Mouse (Mus musculus): ENCODE results near the gene 2310022B05Rik. TPM values are rescaled to one million over a fixed set of nuclear protein-coding genes. Genes with fewer than 3 reads are reported as not detected.
A peak's percentile ranks its signal among the peaks of the same experiment; 100 is the strongest.

2310022B05Rik gene
- polyA plus RNA-seq, 1 experiment: 31.6 TPM

DNA sequence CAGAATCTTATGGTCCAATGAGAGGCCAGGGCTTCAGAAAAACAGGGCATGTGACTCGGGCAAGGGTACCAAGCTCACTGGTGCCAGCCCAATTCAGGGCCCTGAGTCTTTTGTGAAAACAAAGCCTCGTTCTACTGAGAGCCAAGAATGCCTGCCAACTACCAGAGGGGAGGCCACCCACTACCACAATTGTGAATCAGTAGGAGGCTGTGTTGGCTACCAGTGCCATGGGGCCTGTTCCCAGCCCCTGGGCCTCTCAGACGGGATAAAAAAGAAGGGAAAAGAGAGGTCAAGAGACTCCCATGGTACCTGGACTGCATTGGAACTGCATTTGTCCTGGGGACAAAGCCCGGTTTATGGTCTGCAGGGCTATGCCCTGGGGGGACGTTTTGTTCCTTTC, 41.9 kb downstream of the 2310022B05Rik start:
- Histone ChIP-seq H3K27me3 (ENCODE audit: control insufficient read depth, insufficient read depth, low read length) (no peaks in the 10 kb centered on the region), H3K4me1 (ENCODE audit: control insufficient read depth, insufficient read depth, insufficient read length) (no peaks in the 10 kb centered on the region), H3K4me3 (ENCODE audit: extremely low read depth, insufficient read depth, insufficient read length) (no peak overlapping the region), H3K36me3 (ENCODE audit: control insufficient read depth, insufficient read depth, low read length) (no peaks in the 10 kb centered on the region), H3K27ac (ENCODE audit: insufficient read depth, low read length) (no peak overlapping the region)
- 82% methylated on average over 5 of the region's 5 CpGs for WGBS
- DNase-seq (ENCODE audit: low read depth in 1 of 2, low spot score in 2 of 2): no peak
- TF ChIP-seq POLR2A (IDR thresholded peaks at IDR 0.05; ENCODE audit: low read depth, low read length) (no peak), CTCF (IDR thresholded peaks at IDR 0.05; ENCODE audit: extremely low read depth, insufficient read depth, insufficient read length, insufficient replicate concordance) (no peak)

DNA sequence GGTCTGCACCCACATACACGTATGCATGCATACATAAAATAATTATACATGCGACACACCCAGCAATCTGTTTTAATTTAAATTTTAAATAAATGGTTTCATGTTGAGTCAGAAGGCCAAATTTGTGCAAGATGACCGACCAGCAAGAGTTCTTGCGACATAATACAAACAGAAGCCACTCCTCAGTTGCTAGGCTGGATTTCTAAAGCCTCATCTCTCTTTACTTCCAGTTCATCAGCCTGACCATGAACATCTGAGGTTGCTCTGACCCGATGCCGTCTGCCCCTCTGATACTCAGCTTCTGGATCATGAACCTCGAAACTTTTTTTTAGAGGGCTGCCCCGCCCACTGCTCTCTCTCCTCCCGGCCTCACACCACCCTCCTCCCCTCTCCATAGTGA, 44.9 kb downstream of the 2310022B05Rik start:
- TF ChIP-seq POLR2A (IDR thresholded peaks at IDR 0.05; ENCODE audit: low read depth, low read length) (no peak), CTCF (IDR thresholded peaks at IDR 0.05; ENCODE audit: extremely low read depth, insufficient read depth, insufficient read length, insufficient replicate concordance) (no peak)
- Histone ChIP-seq H3K4me1 (ENCODE audit: control insufficient read depth, insufficient read depth, insufficient read length) (no peaks in the 10 kb centered on the region), H3K27ac (ENCODE audit: insufficient read depth, low read length) (no peak overlapping the region), H3K4me3 (ENCODE audit: extremely low read depth, insufficient read depth, insufficient read length) (no peak overlapping the region), H3K36me3 (ENCODE audit: control insufficient read depth, insufficient read depth, low read length) (no peaks in the 10 kb centered on the region), H3K27me3 (ENCODE audit: control insufficient read depth, insufficient read depth, low read length) (no peaks in the 10 kb centered on the region)
- no peak for DNase-seq (ENCODE audit: low read depth in 1 of 2, low spot score in 2 of 2)
- WGBS: 58% methylated on average over 9 of the region's 9 CpGs

DNA sequence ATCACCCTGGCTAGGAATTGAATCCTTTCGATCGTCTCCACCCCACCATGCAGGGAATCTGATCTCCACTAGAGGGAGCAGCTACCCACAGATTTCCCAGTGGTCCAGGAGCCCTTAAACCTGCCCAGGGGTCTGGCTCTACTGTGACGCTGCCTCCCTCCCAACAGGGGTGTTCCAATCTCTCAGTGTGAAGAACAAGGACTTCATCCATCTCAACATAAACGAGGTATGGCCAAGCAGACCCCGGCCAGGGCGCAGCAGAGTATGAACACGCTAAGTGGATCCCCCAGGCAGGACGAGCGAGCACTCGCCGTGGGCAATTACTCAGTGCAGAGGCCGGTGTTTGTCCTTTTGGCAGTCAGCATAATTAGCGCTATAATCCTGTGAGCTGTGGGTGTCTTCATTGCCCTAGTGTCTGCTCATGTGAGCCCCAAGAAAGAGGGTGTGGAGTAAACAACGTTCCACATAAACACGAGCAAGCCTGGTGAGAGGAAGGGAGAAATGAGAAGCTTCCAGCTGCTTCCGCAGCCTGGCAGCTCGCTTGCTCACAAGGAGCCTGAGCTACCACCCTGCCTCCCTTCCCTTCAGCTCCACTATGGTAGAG, 45.8 kb downstream of the 2310022B05Rik start:
- H3K36me3 ChIP-seq (ENCODE audit: control insufficient read depth, insufficient read depth, low read length): no peaks in the 10 kb centered on the region
- H3K4me3 ChIP-seq (ENCODE audit: extremely low read depth, insufficient read depth, insufficient read length): no peak overlapping the region
- WGBS: 9% methylated on average over 17 of the region's 17 CpGs
- H3K27me3 ChIP-seq (ENCODE audit: control insufficient read depth, insufficient read depth, low read length): no peaks in the 10 kb centered on the region
- no peaks in the 10 kb centered on the region for H3K4me1 ChIP-seq (ENCODE audit: control insufficient read depth, insufficient read depth, insufficient read length)
- TF ChIP-seq POLR2A (IDR thresholded peaks at IDR 0.05; ENCODE audit: low read depth, low read length): no peak
- peak; percentile 80; the same call in 1 of the 2 replicates for TF ChIP-seq CTCF (IDR thresholded peaks at IDR 0.05; ENCODE audit: extremely low read depth, insufficient read depth, insufficient read length, insufficient replicate concordance)
- peak; percentile 11 to 50 for DNase-seq (ENCODE audit: low read depth in 1 of 2, low spot score in 2 of 2)
- 0 out of 2 replicates have a peak overlapping the region, but pooled peaks have one; percentile 0 for H3K27ac ChIP-seq (ENCODE audit: insufficient read depth, low read length)

DNA sequence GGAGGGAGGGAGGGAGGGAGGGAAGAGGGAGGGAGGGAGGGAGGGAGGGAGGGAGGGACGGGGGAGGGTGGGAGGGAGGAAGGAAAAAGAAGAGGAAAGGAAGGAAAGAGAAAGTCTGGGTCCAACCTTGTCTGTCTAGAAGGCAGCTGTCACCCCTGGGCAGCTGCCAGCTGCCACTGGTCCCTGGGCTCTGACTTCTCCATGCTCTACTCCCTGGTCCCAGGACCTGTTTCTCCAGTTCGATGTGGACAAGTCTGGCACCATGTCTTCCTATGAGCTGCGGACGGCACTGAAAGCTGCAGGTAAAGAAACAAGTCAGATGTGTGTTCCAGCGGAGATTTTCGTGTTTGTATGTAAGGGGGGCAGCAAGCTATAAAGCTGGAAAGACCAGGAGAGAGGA, 48.8 kb downstream of the 2310022B05Rik start:
- H3K27me3 ChIP-seq (ENCODE audit: control insufficient read depth, insufficient read depth, low read length): no peaks in the 10 kb centered on the region
- DNase-seq (ENCODE audit: low read depth in 1 of 2, low spot score in 2 of 2): no peak
- TF ChIP-seq POLR2A (IDR thresholded peaks at IDR 0.05; ENCODE audit: low read depth, low read length) (no peak), CTCF (IDR thresholded peaks at IDR 0.05; ENCODE audit: extremely low read depth, insufficient read depth, insufficient read length, insufficient replicate concordance) (no peak)
- no peaks in the 10 kb centered on the region for H3K36me3 ChIP-seq (ENCODE audit: control insufficient read depth, insufficient read depth, low read length)
- H3K4me3 ChIP-seq (ENCODE audit: extremely low read depth, insufficient read depth, insufficient read length): no peak overlapping the region
- H3K27ac ChIP-seq (ENCODE audit: insufficient read depth, low read length): no peak overlapping the region
- H3K4me1 ChIP-seq (ENCODE audit: control insufficient read depth, insufficient read depth, insufficient read length): no peaks in the 10 kb centered on the region
- 78% methylated on average over 5 of the region's 6 CpGs for WGBS

DNA sequence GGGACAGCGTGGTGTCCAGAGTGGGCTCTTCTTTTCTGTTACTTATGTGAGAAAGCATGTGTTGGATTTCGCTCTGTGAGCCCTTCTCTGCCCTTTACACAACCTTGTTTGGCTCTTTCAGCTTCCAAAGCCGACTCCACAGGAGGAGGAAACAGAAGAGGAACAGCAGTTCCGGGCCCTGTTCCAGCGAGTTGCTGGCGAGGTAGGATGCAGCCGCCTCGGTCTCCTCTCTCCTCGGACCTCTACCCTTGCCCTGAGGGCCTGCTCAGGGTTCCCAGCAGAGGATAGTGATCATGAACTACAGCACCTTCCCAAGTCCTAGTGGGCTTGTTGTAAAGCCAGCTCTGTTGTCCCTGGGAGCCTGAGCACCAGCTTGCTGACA, 54.2 kb downstream of the 2310022B05Rik start:
- H3K36me3 ChIP-seq (ENCODE audit: control insufficient read depth, insufficient read depth, low read length): no peaks in the 10 kb centered on the region
- WGBS: 68% methylated on average over 9 of the region's 9 CpGs
- no peak overlapping the region for H3K4me3 ChIP-seq (ENCODE audit: extremely low read depth, insufficient read depth, insufficient read length)
- TF ChIP-seq CTCF (IDR thresholded peaks at IDR 0.05; ENCODE audit: extremely low read depth, insufficient read depth, insufficient read length, insufficient replicate concordance) (no peak), POLR2A (IDR thresholded peaks at IDR 0.05; ENCODE audit: low read depth, low read length) (no peak)
- no peak for DNase-seq (ENCODE audit: low read depth in 1 of 2, low spot score in 2 of 2)
- no peaks in the 10 kb centered on the region for H3K4me1 ChIP-seq (ENCODE audit: control insufficient read depth, insufficient read depth, insufficient read length)
- no peak overlapping the region for H3K27ac ChIP-seq (ENCODE audit: insufficient read depth, low read length)
- H3K27me3 ChIP-seq (ENCODE audit: control insufficient read depth, insufficient read depth, low read length): no peaks in the 10 kb centered on the region

DNA sequence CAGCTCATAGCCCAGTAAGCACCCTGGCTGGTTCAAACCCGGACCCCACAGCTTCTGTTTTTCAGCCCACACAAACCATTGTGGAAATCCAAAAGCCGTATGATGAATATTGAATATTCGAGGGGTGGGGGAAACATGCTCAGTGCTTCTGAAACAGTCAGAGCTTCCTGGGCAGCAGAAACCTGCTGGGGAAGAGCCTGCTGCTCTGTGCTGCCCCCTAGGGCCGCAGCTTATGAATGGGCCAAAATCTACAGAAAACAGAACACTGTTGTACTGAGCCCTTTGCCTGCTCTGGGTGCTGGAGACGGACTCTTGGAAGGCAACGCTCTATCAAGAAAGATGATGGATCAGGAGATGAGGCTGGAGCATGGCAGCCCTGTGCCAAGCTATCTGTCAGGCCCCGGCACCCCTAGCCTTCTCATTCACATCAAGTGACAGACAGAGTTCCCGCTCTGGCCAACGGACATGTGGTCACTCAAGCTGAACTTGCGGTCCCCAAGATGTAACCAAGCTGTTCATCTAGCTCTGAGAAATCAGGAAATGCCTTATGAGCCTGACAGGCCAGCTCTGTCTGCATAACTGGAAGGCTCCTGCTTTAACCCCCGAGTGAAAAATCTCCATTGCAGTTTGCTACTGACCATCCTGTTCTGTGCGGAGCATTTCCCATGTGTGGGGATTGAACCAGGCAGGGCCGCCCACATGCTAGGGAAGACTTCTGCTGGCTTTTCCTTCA, 54.8 kb downstream of the 2310022B05Rik start:
- Histone ChIP-seq H3K27me3 (ENCODE audit: control insufficient read depth, insufficient read depth, low read length) (no peaks in the 10 kb centered on the region), H3K4me3 (ENCODE audit: extremely low read depth, insufficient read depth, insufficient read length) (no peak overlapping the region), H3K4me1 (ENCODE audit: control insufficient read depth, insufficient read depth, insufficient read length) (no peaks in the 10 kb centered on the region), H3K36me3 (ENCODE audit: control insufficient read depth, insufficient read depth, low read length) (no peaks in the 10 kb centered on the region), H3K27ac (ENCODE audit: insufficient read depth, low read length) (no peak overlapping the region)
- WGBS: 64% methylated on average over 13 of the region's 13 CpGs
- TF ChIP-seq POLR2A (IDR thresholded peaks at IDR 0.05; ENCODE audit: low read depth, low read length) (no peak), CTCF (IDR thresholded peaks at IDR 0.05; ENCODE audit: extremely low read depth, insufficient read depth, insufficient read length, insufficient replicate concordance) (peak; percentile 29; the same call in 1 of the 2 replicates)
- no peak for DNase-seq (ENCODE audit: low read depth in 1 of 2, low spot score in 2 of 2)

DNA sequence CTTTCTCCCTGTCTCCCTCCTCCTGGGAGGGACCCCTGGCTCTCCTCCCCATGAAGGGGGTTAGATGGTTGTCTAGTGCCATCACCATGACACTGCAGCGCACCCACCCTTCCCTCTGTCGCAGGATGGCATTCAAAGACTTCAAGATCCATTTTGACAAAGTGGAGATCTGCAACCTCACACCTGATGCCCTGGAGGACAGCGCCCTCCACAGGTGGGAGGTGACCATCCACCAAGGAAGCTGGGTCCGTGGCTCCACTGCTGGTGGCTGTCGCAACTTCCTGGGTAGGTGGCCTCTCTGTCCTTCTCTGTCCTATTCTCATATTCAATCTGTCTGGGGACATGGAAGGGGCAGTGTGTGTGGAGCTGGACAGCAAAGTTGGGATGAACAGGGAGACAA, 59.1 kb downstream of the 2310022B05Rik start:
- Histone ChIP-seq H3K27me3 (ENCODE audit: control insufficient read depth, insufficient read depth, low read length) (no peaks in the 10 kb centered on the region), H3K36me3 (ENCODE audit: control insufficient read depth, insufficient read depth, low read length) (no peaks in the 10 kb centered on the region), H3K4me3 (ENCODE audit: extremely low read depth, insufficient read depth, insufficient read length) (no peak overlapping the region), H3K4me1 (ENCODE audit: control insufficient read depth, insufficient read depth, insufficient read length) (no peaks in the 10 kb centered on the region), H3K27ac (ENCODE audit: insufficient read depth, low read length) (no peak overlapping the region)
- WGBS: 73% methylated on average over 5 of the region's 5 CpGs
- TF ChIP-seq CTCF (IDR thresholded peaks at IDR 0.05; ENCODE audit: extremely low read depth, insufficient read depth, insufficient read length, insufficient replicate concordance) (no peak), POLR2A (IDR thresholded peaks at IDR 0.05; ENCODE audit: low read depth, low read length) (no peak)
- DNase-seq (ENCODE audit: low read depth in 1 of 2, low spot score in 2 of 2): no peak

Measured in spleen, adult 2 months (tissue).